Mouse (Mus musculus): ENCODE measurements around the gene Mxi1.

Gene Mxi1

GRCm38 (mm10) chr19:53422358-53423308, 112.3 kb downstream of the Mxi1 start:
- no peak for DNase-seq (ENCODE audit: low read depth, low spot score)

GRCm38 (mm10) chr19:53423341-53423753, 113.0 kb downstream of the Mxi1 start:
- DNase-seq (ENCODE audit: low read depth, low spot score): no peak

- DNase-seq (ENCODE audit: low read depth, low spot score): no peak
Measured at GRCm38 (mm10) chr19:53423816-53424465, 113.6 kb downstream of the Mxi1 start.

- no peak for DNase-seq (ENCODE audit: low read depth, low spot score)
Measured at GRCm38 (mm10) chr19:53424629-53425028, 114.3 kb downstream of the Mxi1 start.

Measured in retina, postnatal 7 days (tissue).